In genomic region chr9:121285341-121286324, GRCm38 (mm10) we compare ENCODE assay signal across 8 mouse cellular contexts. TPM values are rescaled to one million over a fixed set of nuclear protein-coding genes. Genes with fewer than 3 reads are reported as not detected.
DNase-seq lines count a peak whose midpoint lies in the region; ATAC-seq and TF ChIP-seq lines count a peak whose summit lies in the region.

No protein-coding gene starts in this region.

- H3K27ac ChIP-seq in thymus, adult 2 months (ENCODE audit: control insufficient read depth, insufficient read depth, low read length): no peak overlapping the region
- H3K27ac ChIP-seq in gastrocnemius, adult 2 months: peak overlapping the region; percentile 75
- peak overlapping the region; percentile 12; the same call in 1 of the 2 replicates for H3K27ac ChIP-seq in hindbrain, embryonic 16.5 days (ENCODE audit: low read depth, low read length)
- no peak overlapping the region; the same call in 1 of the 2 replicates for H3K27ac ChIP-seq in midbrain, embryonic 16.5 days (ENCODE audit: low read length)
- H3K27ac ChIP-seq in stomach, embryonic 14.5 days (ENCODE audit: low read length): peak overlapping the region; percentile 33; the same call in 1 of the 2 replicates

- no peak for TF ChIP-seq POLR2A in thymus, adult 2 months (IDR thresholded peaks at IDR 0.05; ENCODE audit: control insufficient read depth, extremely low read depth, insufficient read depth, low read length, poor library complexity)

- H3K4me3 ChIP-seq in thymus, adult 2 months (ENCODE audit: control insufficient read depth, insufficient read depth, low read length): peak overlapping the region; percentile 8; the same call in 1 of the 2 replicates
- H3K4me3 ChIP-seq in gastrocnemius, adult 2 months: peak overlapping the region; percentile 74
- peak overlapping the region; percentile 49 for H3K4me3 ChIP-seq in hindbrain, embryonic 16.5 days (ENCODE audit: low read length)
- peak overlapping the region; percentile 49 for H3K4me3 ChIP-seq in midbrain, embryonic 16.5 days (ENCODE audit: low read depth, low read length)
- H3K4me3 ChIP-seq in stomach, embryonic 14.5 days (ENCODE audit: low read depth, low read length): peak overlapping the region; percentile 41

- WGBS in thymus, adult 2 months: 34% methylated on average over 29 of the region's 29 CpGs
- 24% methylated on average over 29 of the region's 29 CpGs for WGBS in hindbrain, embryonic 16.5 days
- WGBS in midbrain, embryonic 16.5 days: 15% methylated on average over 29 of the region's 29 CpGs
- WGBS in stomach, embryonic 14.5 days: 25% methylated on average over 29 of the region's 29 CpGs

- H3K9me3 ChIP-seq in hindbrain, embryonic 16.5 days (ENCODE audit: control insufficient read depth, low read length): no peaks in the 10 kb centered on the region
- H3K9me3 ChIP-seq in midbrain, embryonic 16.5 days (replicated peaks; ENCODE audit: control insufficient read depth, low read length, poor library complexity, severe bottlenecking): no peaks in the 10 kb centered on the region
- H3K9me3 ChIP-seq in stomach, embryonic 14.5 days (ENCODE audit: control insufficient read depth, low read depth, low read length): peaks cover 6% of the 10 kb centered on the region; the same call in 1 of the 2 replicates

- H3K4me2 ChIP-seq in hindbrain, embryonic 16.5 days (ENCODE audit: low read length): peak overlapping the region; percentile 73
- peak overlapping the region; percentile 82 for H3K4me2 ChIP-seq in midbrain, embryonic 16.5 days (ENCODE audit: low read length)
- H3K4me2 ChIP-seq in stomach, embryonic 14.5 days (replicated peaks; ENCODE audit: low read depth, low read length): peak overlapping the region; percentile 45

- H3K36me3 ChIP-seq in thymus, adult 2 months (ENCODE audit: control insufficient read depth, insufficient read depth, low read length): no peaks in the 10 kb centered on the region
- no peaks in the 10 kb centered on the region for H3K36me3 ChIP-seq in hindbrain, embryonic 16.5 days (ENCODE audit: control insufficient read depth, insufficient read depth, low read length)
- no peaks in the 10 kb centered on the region for H3K36me3 ChIP-seq in midbrain, embryonic 16.5 days (ENCODE audit: control insufficient read depth, insufficient read depth, low read length)
- H3K36me3 ChIP-seq in stomach, embryonic 14.5 days (ENCODE audit: control insufficient read depth, insufficient read depth, low read length): no peaks in the 10 kb centered on the region

- no peaks in the 10 kb centered on the region for H3K27me3 ChIP-seq in thymus, adult 2 months (ENCODE audit: control insufficient read depth, insufficient read depth, low read length)
- no peaks in the 10 kb centered on the region for H3K27me3 ChIP-seq in hindbrain, embryonic 16.5 days (replicated peaks; ENCODE audit: control insufficient read depth, insufficient read depth, low read length)
- no peaks in the 10 kb centered on the region for H3K27me3 ChIP-seq in midbrain, embryonic 16.5 days (ENCODE audit: control insufficient read depth, insufficient read depth, low read depth, low read length)
- no peaks in the 10 kb centered on the region for H3K27me3 ChIP-seq in stomach, embryonic 14.5 days (ENCODE audit: control insufficient read depth, insufficient read depth, low read length)

- peak; percentile 81 for ATAC-seq in hindbrain, embryonic 16.5 days
- peak; percentile 80 for ATAC-seq in midbrain, embryonic 16.5 days
- ATAC-seq in stomach, embryonic 14.5 days (ENCODE audit: insufficient number of reproducible peaks, insufficient read depth, low FRiP score, low read depth): peak; percentile 69; the same call in 1 of the 2 replicates

- TF ChIP-seq CTCF in thymus, adult 2 months (IDR thresholded peaks at IDR 0.05; ENCODE audit: borderline replicate concordance, control insufficient read depth, extremely low read depth, insufficient read depth, low read length, poor library complexity): no peak
- no peak for TF ChIP-seq CTCF in gastrocnemius, adult 2 months (IDR thresholded peaks at IDR 0.05)

- intact Hi-C loops in gastrocnemius, adult 2 months (cut with DNase I): no loop called here

- H3K4me1 ChIP-seq in thymus, adult 2 months (replicated peaks; ENCODE audit: control insufficient read depth, insufficient read depth, low read length): peaks cover 8% of the 10 kb centered on the region
- peaks cover 3% of the 10 kb centered on the region for H3K4me1 ChIP-seq in hindbrain, embryonic 16.5 days (ENCODE audit: control insufficient read depth, insufficient read depth, low read depth, low read length)
- 0 out of 2 replicates have a peak, but pooled peaks cover 5% of the 10 kb centered on the region for H3K4me1 ChIP-seq in midbrain, embryonic 16.5 days (ENCODE audit: control insufficient read depth, insufficient read depth, low read length)
- H3K4me1 ChIP-seq in stomach, embryonic 14.5 days (ENCODE audit: control insufficient read depth, insufficient read depth, low read length): no peaks in the 10 kb centered on the region

- peak overlapping the region; percentile 58 for H3K9ac ChIP-seq in hindbrain, embryonic 16.5 days (ENCODE audit: low read depth, low read length)
- H3K9ac ChIP-seq in midbrain, embryonic 16.5 days (ENCODE audit: low read depth, low read length): peak overlapping the region; percentile 55
- peak overlapping the region; percentile 22; the same call in 1 of the 2 replicates for H3K9ac ChIP-seq in stomach, embryonic 14.5 days (replicated peaks; ENCODE audit: low read depth, low read length)

- DNase-seq in thymus, adult 2 months: peak; percentile 60
- DNase-seq in thymus, postnatal 10 days (ENCODE audit: low spot score in 2 of 2): no peak
- DNase-seq in cerebellum, adult 9-10 months: peak; percentile 61
- DNase-seq in gastrocnemius, adult 2 months: peak; percentile 84
- DNase-seq in liver: peak; percentile 76

RNA-seq across cellular contexts. Expression of gene Ulk4, which starts 8.6 kb away (rescaled TPM):
- 1.4 and 2.9 TPM in 2 replicates for polyA plus RNA-seq in thymus, adult 2 months (2012; rRNA removed)
- total RNA-seq in gastrocnemius, adult 2 months (2021): under 1 TPM; 0.11 to 0.36 TPM
- polyA plus RNA-seq in hindbrain, embryonic 16.5 days (2015; fragmentation: Nextera tagmentation; extraction: Ambion mirVana): 75.8 and 79.9 TPM in 2 replicates
- polyA plus RNA-seq in midbrain, embryonic 16.5 days (2015; fragmentation: Nextera tagmentation; extraction: Ambion mirVana): 102 and 112 TPM in 2 replicates
- polyA plus RNA-seq in stomach, embryonic 14.5 days (2014; fragmentation: Nextera tagmentation; extraction: Ambion mirVana): 134 and 136 TPM in 2 replicates

RNA-seq across cellular contexts. Expression of gene Trak1, which starts 11.7 kb away (rescaled TPM):
- 96.5 and 103 TPM in 2 replicates for polyA plus RNA-seq in thymus, adult 2 months (2012; rRNA removed)
- 100 to 1,000 TPM; 156 to 204 TPM for total RNA-seq in gastrocnemius, adult 2 months (2021)
- 57.8 and 59.3 TPM in 2 replicates for polyA plus RNA-seq in hindbrain, embryonic 16.5 days (2015; fragmentation: Nextera tagmentation; extraction: Ambion mirVana)
- polyA plus RNA-seq in midbrain, embryonic 16.5 days (2015; fragmentation: Nextera tagmentation; extraction: Ambion mirVana): 53.8 and 60.6 TPM in 2 replicates
- 18.3 and 21.9 TPM in 2 replicates for polyA plus RNA-seq in stomach, embryonic 14.5 days (2014; fragmentation: Nextera tagmentation; extraction: Ambion mirVana)

Comparison
In these comparisons a context has a peak if more than half of its experiments do, and no peak if none do; other contexts are left out.
1. DNase-seq: peak in thymus, adult 2 months (single experiment), cerebellum, adult 9-10 months (single experiment), gastrocnemius, adult 2 months (single experiment) and liver (single experiment); none in thymus, postnatal 10 days (0 of 2).
2. H3K27ac ChIP-seq: peak in gastrocnemius, adult 2 months (single experiment), hindbrain, embryonic 16.5 days (single experiment) and stomach, embryonic 14.5 days (single experiment); none in thymus, adult 2 months (single experiment) and midbrain, embryonic 16.5 days (single experiment).
3. H3K4me3 ChIP-seq: peak in every context shown above with its lines; median percentile 74 in gastrocnemius, adult 2 months; 49 in hindbrain, embryonic 16.5 days; 49 in midbrain, embryonic 16.5 days; 41 in stomach, embryonic 14.5 days; 8 in thymus, adult 2 months.
4. RNA of gene Ulk4, which starts 8.6 kb away (polyA plus RNA-seq): 134 to 136 TPM in stomach, embryonic 14.5 days, 102 to 112 TPM in midbrain, embryonic 16.5 days and 75.8 to 79.9 TPM in hindbrain, embryonic 16.5 days; 1.4 to 2.9 TPM in thymus, adult 2 months; every median in the first group is over 10 times any median in the second.
5. Peak in every context shown above with its lines, with median percentiles within 50 percentile points of each other: ATAC-seq, H3K4me2 ChIP-seq and H3K9ac ChIP-seq.